Comparison of ENCODE assay signal across 7 mouse cellular contexts in the genomic region with DNA sequence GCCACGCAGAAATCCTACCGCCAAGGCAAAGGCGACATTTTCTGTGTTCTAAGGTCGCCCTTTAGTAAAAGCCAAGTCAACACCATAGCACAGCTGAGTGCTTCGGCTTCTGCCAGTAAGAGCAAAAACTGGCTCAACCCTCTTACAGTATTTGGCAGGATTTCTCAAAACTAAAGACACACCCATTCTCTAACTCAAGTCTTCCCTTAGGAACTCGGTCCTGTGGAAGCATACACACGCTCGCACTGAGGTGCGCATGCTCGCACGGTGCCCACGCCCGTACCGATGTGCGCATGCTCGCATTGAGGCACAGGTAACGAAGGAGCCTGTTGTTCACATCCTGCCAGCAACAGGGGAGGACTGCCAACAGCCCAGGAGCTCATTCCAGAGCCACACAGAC. TPM values are rescaled to one million over a fixed set of nuclear protein-coding genes. Genes with fewer than 3 reads are reported as not detected.
DNase-seq lines count a peak whose midpoint lies in the region; ATAC-seq and TF ChIP-seq lines count a peak whose summit lies in the region.

No protein-coding gene starts in this region.

- ATAC-seq in limb, embryonic 13.5 days (ENCODE audit: low FRiP score, low read depth) = no peak
- no peak for ATAC-seq in liver, embryonic 12.5 days

- no peaks in the 10 kb centered on the region for H3K36me3 ChIP-seq in spleen, adult 2 months (ENCODE audit: control insufficient read depth, insufficient read depth, low read length)
- no peaks in the 10 kb centered on the region for H3K36me3 ChIP-seq in heart, adult 2 months (ENCODE audit: control insufficient read depth, insufficient read depth, low read length)
- no peaks in the 10 kb centered on the region for H3K36me3 ChIP-seq in limb, embryonic 13.5 days
- H3K36me3 ChIP-seq in splenic B cell, adult 2 months (ENCODE audit: control insufficient read depth, insufficient read depth, low read length, poor library complexity, severe bottlenecking) = no peaks in the 10 kb centered on the region
- H3K36me3 ChIP-seq in liver, embryonic 12.5 days = no peaks in the 10 kb centered on the region

- H3K27ac ChIP-seq in spleen, adult 2 months (ENCODE audit: insufficient read depth, low read length) = 0 out of 2 replicates have a peak overlapping the region, but pooled peaks have one; percentile 18
- peak overlapping the region; percentile 51 for H3K27ac ChIP-seq in heart, adult 2 months
- peak overlapping the region; percentile 39; the same call in 1 of the 2 replicates for H3K27ac ChIP-seq in limb, embryonic 13.5 days
- no peak overlapping the region for H3K27ac ChIP-seq in liver, embryonic 12.5 days

- H3K27me3 ChIP-seq in spleen, adult 2 months (ENCODE audit: control insufficient read depth, insufficient read depth, low read length) = no peaks in the 10 kb centered on the region
- no peaks in the 10 kb centered on the region for H3K27me3 ChIP-seq in heart, adult 2 months (ENCODE audit: control insufficient read depth, insufficient read depth, low read length)
- no peaks in the 10 kb centered on the region for H3K27me3 ChIP-seq in limb, embryonic 13.5 days
- no peaks in the 10 kb centered on the region for H3K27me3 ChIP-seq in splenic B cell, adult 2 months (ENCODE audit: control insufficient read depth, insufficient read depth, low read length, poor library complexity, severe bottlenecking)
- 0 out of 2 replicates have a peak, but pooled peaks cover 6% of the 10 kb centered on the region for H3K27me3 ChIP-seq in liver, embryonic 12.5 days (replicated peaks)

- TF ChIP-seq CTCF in spleen, adult 2 months (IDR thresholded peaks at IDR 0.05; ENCODE audit: extremely low read depth, insufficient read depth, insufficient read length, insufficient replicate concordance) = no peak
- TF ChIP-seq CTCF in heart, adult 2 months (IDR thresholded peaks at IDR 0.05) = no peak

- 85% methylated on average over 17 of the region's 17 CpGs for WGBS in spleen, adult 2 months
- WGBS in heart, adult 2 months = 44% methylated on average over 17 of the region's 17 CpGs
- WGBS in limb, embryonic 13.5 days = 79% methylated on average over 17 of the region's 17 CpGs
- WGBS in liver, embryonic 12.5 days (ENCODE audit: insufficient replicate concordance) = 73% methylated on average over 17 of the region's 17 CpGs

- TF ChIP-seq EP300 in heart, adult 2 months (IDR thresholded peaks at IDR 0.05; ENCODE audit: insufficient read depth, low read depth, low read length) = no peak

- no peak overlapping the region for H3K9ac ChIP-seq in heart, adult 2 months (ENCODE audit: low read depth, low read length)
- H3K9ac ChIP-seq in limb, embryonic 13.5 days = no peak overlapping the region
- H3K9ac ChIP-seq in liver, embryonic 12.5 days = no peak overlapping the region

- intact Hi-C loops in heart, adult 2 months (cut with DNase I) = loop anchor here (2.0 kb wide), 1 partner anchor 18 kb away; no protein-coding TSS in a partner anchor

- no peak for DNase-seq in spleen, adult 2 months (ENCODE audit: low read depth in 1 of 2, low spot score in 2 of 2)
- DNase-seq in spleen, adult 18-20 months = no peak
- DNase-seq in cerebellum, adult 8-10 months = peak; percentile 92
- peak; percentile 73 to 79 for DNase-seq in heart, adult 2 months
- DNase-seq in splenic B cell, adult 2 months (ENCODE audit: low read depth, low spot score) = peak; percentile 27

- no peaks in the 10 kb centered on the region for H3K9me3 ChIP-seq in limb, embryonic 13.5 days
- H3K9me3 ChIP-seq in liver, embryonic 12.5 days (replicated peaks) = no peaks in the 10 kb centered on the region

- H3K79me2 ChIP-seq in heart, adult 2 months (replicated peaks; ENCODE audit: control insufficient read depth, insufficient read depth, low read length) = no peaks in the 10 kb centered on the region

- peaks cover 3% of the 10 kb centered on the region; the same call in 1 of the 2 replicates for H3K4me1 ChIP-seq in spleen, adult 2 months (ENCODE audit: control insufficient read depth, insufficient read depth, insufficient read length)
- H3K4me1 ChIP-seq in heart, adult 2 months (ENCODE audit: control insufficient read depth, insufficient read depth, low read length) = peaks cover 9% of the 10 kb centered on the region
- H3K4me1 ChIP-seq in limb, embryonic 13.5 days = peaks cover 11% of the 10 kb centered on the region
- peaks cover 15% of the 10 kb centered on the region for H3K4me1 ChIP-seq in liver, embryonic 12.5 days

- TF ChIP-seq POLR2A in spleen, adult 2 months (IDR thresholded peaks at IDR 0.05; ENCODE audit: low read depth, low read length) = no peak
- TF ChIP-seq POLR2A in heart, adult 2 months (IDR thresholded peaks at IDR 0.05; ENCODE audit: insufficient read depth, low read depth, low read length) = 0 out of 2 replicates have a peak, but pooled peaks have one; percentile 21

- no peak overlapping the region; the same call in 1 of the 2 replicates for H3K4me3 ChIP-seq in spleen, adult 2 months (ENCODE audit: extremely low read depth, insufficient read depth, insufficient read length)
- H3K4me3 ChIP-seq in heart, adult 2 months = peak overlapping the region; percentile 33
- no peak overlapping the region for H3K4me3 ChIP-seq in limb, embryonic 13.5 days
- H3K4me3 ChIP-seq in liver, embryonic 12.5 days = no peak overlapping the region

- H3K4me2 ChIP-seq in limb, embryonic 13.5 days (replicated peaks) = 0 out of 2 replicates have a peak overlapping the region, but pooled peaks have one; percentile 19
- H3K4me2 ChIP-seq in liver, embryonic 12.5 days = no peak overlapping the region

RNA-seq across cellular contexts. Expression of gene Smad5, which starts 20.5 kb away (rescaled TPM):
- polyA plus RNA-seq in spleen, adult 2 months (2012; rRNA removed) = 10.2 and 12.0 TPM in 2 replicates
- 10 to 100 TPM; 29.7 to 30.3 TPM for total RNA-seq in heart, adult 2 months (2021)
- 19.7 and 37.7 TPM in 2 replicates for polyA plus RNA-seq in heart, adult 2 months (2012; rRNA removed)
- polyA plus RNA-seq in limb, embryonic 13.5 days (2015; fragmentation: Nextera tagmentation; extraction: Ambion mirVana) = 37.3 and 41.2 TPM in 2 replicates
- polyA plus RNA-seq in liver, embryonic 12.5 days (2016; fragmentation: Nextera tagmentation; extraction: Ambion mirVana) = 7.3 TPM in 2 replicates

Comparison
In these comparisons a context has a peak if more than half of its experiments do, and no peak if none do; other contexts are left out.
1. DNase-seq: peak in cerebellum, adult 8-10 months (single experiment), heart, adult 2 months (2 of 2) and splenic B cell, adult 2 months (single experiment); none in spleen, adult 2 months (0 of 2) and spleen, adult 18-20 months (0 of 2).